Mouse (Mus musculus): ENCODE data around the gene Inip.

- no peak for TF ChIP-seq CTCF (conservative IDR thresholded peaks at IDR 0.05; ENCODE audit: low read length)
- TF ChIP-seq NANOG (IDR thresholded peaks at IDR 0.05; ENCODE audit: borderline replicate concordance, low read length), result no peak
Measured at GRCm38 (mm10) chr4:59802107-59802506, 718 bp upstream of the Inip start.
